Mouse (Mus musculus) embryonic facial prominence, embryonic 14.5 days (tissue): ENCODE results near the gene Commd1. TPM values are rescaled to one million over a fixed set of nuclear protein-coding genes. Genes with fewer than 3 reads are reported as not detected.

ENCODE experiments used
- ATAC-seq: fragments of 200-750 bp; cut with Nextera tagmentation; 2 replicates; pipeline ENCODE4 v1.8.0; 2017; ENCODE audit warnings: low read depth, moderate number of reproducible peaks, moderate TSS enrichment
- DNase-seq: peaks from one replicate; pipeline ENCODE4 v3.0.0-alpha.2; 2015; ENCODE audit warnings: low spot score
- H3K27ac ChIP-seq: fragments of 300-500 bp; sonication (generic); replicated peaks from 2 replicates; pipeline ENCODE4 v1.5.1; 2014; ENCODE audit warnings: low read depth, mild to moderate bottlenecking, low read length, moderate library complexity
- H3K27me3 ChIP-seq: fragments of 300-500 bp; sonication (generic); replicated peaks from 2 replicates; pipeline ENCODE4 v1.6.1; 2014; ENCODE audit warnings: low read length; ENCODE audit not compliant: control insufficient read depth, insufficient read depth
- H3K36me3 ChIP-seq: fragments of 300-500 bp; sonication (generic); 2 replicates; pipeline ENCODE4 v1.6.1; 2014; ENCODE audit warnings: low read length, mixed read lengths; ENCODE audit not compliant: control insufficient read depth, insufficient read depth
- H3K4me1 ChIP-seq: fragments of 300-500 bp; sonication (generic); 2 replicates; pipeline ENCODE4 v1.6.1; 2014; ENCODE audit warnings: antibody characterized with exemption, low read length; ENCODE audit not compliant: control insufficient read depth, insufficient read depth
- H3K4me2 ChIP-seq: fragments of 300-500 bp; sonication (generic); 2 replicates; pipeline ENCODE4 v1.6.1; 2014; ENCODE audit warnings: low read depth, mild to moderate bottlenecking, low read length, moderate library complexity, mixed read lengths
- H3K4me3 ChIP-seq: fragments of 300-500 bp; sonication (generic); 2 replicates; pipeline ENCODE4 v1.5.1; 2014; ENCODE audit warnings: low read depth, mild to moderate bottlenecking, low read length
- H3K9ac ChIP-seq: fragments of 300-500 bp; sonication (generic); 2 replicates; pipeline ENCODE4 v1.6.1; 2014; ENCODE audit warnings: low read depth, mild to moderate bottlenecking, low read length, moderate library complexity, mixed read lengths
- H3K9me3 ChIP-seq: fragments of 300-500 bp; sonication (generic); 2 replicates; pipeline ENCODE4 v1.6.1; 2016; ENCODE audit warnings: low read length; ENCODE audit not compliant: control insufficient read depth
- WGBS: fragments of 180-500 bp; shearing (Covaris S2); extraction: QIAGEN DNeasy Blood & Tissue Kit; methylation state at CpG from one replicate; pipeline ENCODE4 v1.1.7; 2014; 5-methylcytosine and 5-hydroxymethylcytosine counted together
- polyA plus RNA-seq: library from polyadenylated mRNA; unstranded; fragments of >200 nt; fragmentation: Nextera tagmentation; extraction: Ambion mirVana; gene quantifications from 2 replicates; pipeline ENCODE4 v1.2.1, GENCODE M21; 2014

Commd1 gene
- polyA plus RNA-seq, 1 experiment from 2014 or later = 376 TPM

- H3K9ac ChIP-seq = peak within 1 kb of the TSS; percentile 70
- peaks cover 57% of the 10 kb centered on the region for H3K9me3 ChIP-seq
- DNase-seq = peak; percentile 89
- peak within 1 kb of the TSS; percentile 70 for H3K4me2 ChIP-seq
- H3K4me3 ChIP-seq = peak within 1 kb of the TSS; percentile 60
- peak within 1 kb of the TSS; percentile 80 for H3K27ac ChIP-seq
- peak; percentile 82 for ATAC-seq
- WGBS = 58% methylated on average over 56 of the region's 56 CpGs
- peaks cover 42% of the 10 kb centered on the region for H3K36me3 ChIP-seq
- no peaks in the 10 kb centered on the region for H3K27me3 ChIP-seq
- H3K4me1 ChIP-seq = no peaks in the 10 kb centered on the region
These were observed 10.1 kb downstream of the Commd1 start, which contains the start of gene Zrsr1 for GRCm38 (mm10) chr11:22971835-22972709. TSS of gene Zrsr1 (plus strand) at chr11:22972005.

- 100% methylated on average over 1 of the region's 1 CpGs for WGBS
- Histone ChIP-seq H3K4me1 (no peaks in the 10 kb centered on the region), H3K9ac (no peak overlapping the region), H3K27me3 (no peaks in the 10 kb centered on the region), H3K27ac (no peak overlapping the region), H3K4me2 (no peak overlapping the region), H3K36me3 (peaks cover 39% of the 10 kb centered on the region), H3K9me3 (peaks cover 67% of the 10 kb centered on the region), H3K4me3 (no peak overlapping the region)
- ATAC-seq (no peak), DNase-seq (no peak)
These were observed 11.6 kb downstream of the Commd1 start for GRCm38 (mm10) chr11:22970546-22970945.

GRCm38 (mm10) chr11:22969486-22969885 lies 12.7 kb downstream of the Commd1 start:
- Histone ChIP-seq H3K27ac (no peak overlapping the region), H3K4me2 (no peak overlapping the region), H3K9ac (no peak overlapping the region), H3K36me3 (peaks cover 36% of the 10 kb centered on the region), H3K27me3 (no peaks in the 10 kb centered on the region), H3K9me3 (peaks cover 67% of the 10 kb centered on the region), H3K4me1 (no peaks in the 10 kb centered on the region), H3K4me3 (no peak overlapping the region)
- ATAC-seq (no peak), DNase-seq (peak; percentile 34)
- 57% methylated on average over 6 of the region's 6 CpGs for WGBS

DNA sequence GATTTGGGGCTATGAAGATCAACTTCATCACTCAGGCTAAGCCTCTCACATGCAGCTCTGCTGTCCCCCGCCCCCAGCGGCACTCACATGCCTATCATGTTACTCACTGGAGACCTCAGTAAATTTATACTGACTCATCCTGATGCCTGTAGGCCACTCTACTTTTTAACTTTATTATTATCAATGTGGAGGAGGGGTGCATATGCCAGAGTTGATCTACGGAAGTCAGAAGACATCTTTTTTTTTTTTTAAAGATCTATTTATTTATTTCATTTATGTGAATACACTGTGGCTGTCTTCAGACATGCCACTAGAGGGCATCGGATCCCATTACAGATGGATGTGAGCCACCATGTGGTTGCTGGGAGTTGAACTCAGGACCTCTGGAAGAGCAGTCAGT lies 16.7 kb downstream of the Commd1 start:
- H3K4me2 ChIP-seq = no peak overlapping the region
- ATAC-seq (no peak), DNase-seq (no peak)
- WGBS = 68% methylated on average over 4 of the region's 4 CpGs
- no peak overlapping the region for H3K9ac ChIP-seq
- H3K4me1 ChIP-seq = no peaks in the 10 kb centered on the region
- H3K36me3 ChIP-seq = peaks cover 20% of the 10 kb centered on the region; the same call in 1 of the 2 replicates
- no peak overlapping the region for H3K4me3 ChIP-seq
- H3K27ac ChIP-seq = no peak overlapping the region
- no peaks in the 10 kb centered on the region for H3K27me3 ChIP-seq
- H3K9me3 ChIP-seq = peaks cover 30% of the 10 kb centered on the region

DNA sequence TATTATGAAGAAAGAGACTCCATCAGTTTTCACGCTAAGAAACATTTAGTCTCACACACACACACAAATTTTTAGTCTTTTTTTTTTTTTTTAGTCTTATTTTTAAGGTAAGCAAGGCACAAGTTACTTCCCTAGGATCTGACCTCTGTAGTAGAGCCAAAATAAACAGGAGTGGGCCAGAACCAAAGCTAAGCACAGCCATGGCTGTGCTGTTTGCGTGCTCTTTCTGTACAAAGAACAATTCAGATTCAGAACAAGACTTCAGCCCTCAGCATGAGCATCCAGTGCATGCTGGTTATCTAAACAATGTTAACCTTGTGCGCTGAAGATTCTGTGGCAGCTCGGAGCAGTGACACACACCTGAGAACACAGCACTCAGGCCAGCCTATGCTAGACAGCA lies 17.8 kb downstream of the Commd1 start:
- ATAC-seq = no peak
- Histone ChIP-seq H3K4me3 (no peak overlapping the region), H3K36me3 (peaks cover 12% of the 10 kb centered on the region; the same call in 1 of the 2 replicates), H3K4me2 (no peak overlapping the region), H3K4me1 (no peaks in the 10 kb centered on the region), H3K27me3 (no peaks in the 10 kb centered on the region), H3K9me3 (peaks cover 26% of the 10 kb centered on the region; the same call in 1 of the 2 replicates), H3K9ac (no peak overlapping the region), H3K27ac (no peak overlapping the region)
- WGBS = 72% methylated on average over 4 of the region's 4 CpGs
- peak; percentile 8 for DNase-seq

- DNase-seq = no peak
- Histone ChIP-seq H3K9me3 (peaks cover 10% of the 10 kb centered on the region; the same call in 1 of the 2 replicates), H3K4me2 (no peak overlapping the region), H3K36me3 (peaks cover 12% of the 10 kb centered on the region; the same call in 1 of the 2 replicates), H3K27me3 (no peaks in the 10 kb centered on the region), H3K4me1 (no peaks in the 10 kb centered on the region), H3K4me3 (no peak overlapping the region), H3K9ac (no peak overlapping the region), H3K27ac (no peak overlapping the region)
- 86% methylated on average over 1 of the region's 1 CpGs for WGBS
- no peak for ATAC-seq
These were observed 20.1 kb downstream of the Commd1 start for GRCm38 (mm10) chr11:22962101-22962500.

DNA sequence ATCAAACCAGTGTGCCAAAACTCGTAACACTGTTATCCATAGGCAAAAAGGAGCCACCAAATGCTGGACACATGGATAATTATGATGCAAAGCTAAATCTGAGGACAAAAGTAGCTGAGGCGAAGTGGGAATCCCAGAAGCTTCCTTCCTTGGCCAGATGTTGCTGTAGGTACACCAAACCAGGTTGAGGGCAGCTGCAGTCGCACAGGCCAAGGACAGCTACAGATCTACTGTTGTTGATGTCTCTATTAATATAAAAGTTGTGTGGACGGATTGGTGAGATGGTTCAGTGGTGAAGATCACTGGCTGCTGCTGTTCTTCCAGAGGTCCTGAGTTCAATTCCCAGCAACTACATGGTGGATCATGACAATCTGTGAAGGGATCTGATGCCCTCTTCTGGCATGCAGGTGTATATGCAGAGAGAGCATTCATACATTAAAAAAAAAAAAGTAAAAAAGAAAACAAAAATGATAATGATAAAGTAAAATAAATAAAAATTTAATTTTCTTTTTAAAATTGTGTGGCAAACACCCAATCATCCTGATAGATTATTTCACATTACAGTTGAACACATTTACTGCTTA lies 24.3 kb downstream of the Commd1 start:
- ATAC-seq (no peak), DNase-seq (no peak)
- no peaks in the 10 kb centered on the region for H3K27me3 ChIP-seq
- H3K4me2 ChIP-seq = no peak overlapping the region
- no peaks in the 10 kb centered on the region for H3K4me1 ChIP-seq
- H3K9ac ChIP-seq = no peak overlapping the region
- WGBS = 88% methylated on average over 4 of the region's 4 CpGs
- H3K36me3 ChIP-seq = peaks cover 5% of the 10 kb centered on the region; the same call in 1 of the 2 replicates
- no peaks in the 10 kb centered on the region for H3K9me3 ChIP-seq
- no peak overlapping the region for H3K27ac ChIP-seq
- H3K4me3 ChIP-seq = no peak overlapping the region

DNA sequence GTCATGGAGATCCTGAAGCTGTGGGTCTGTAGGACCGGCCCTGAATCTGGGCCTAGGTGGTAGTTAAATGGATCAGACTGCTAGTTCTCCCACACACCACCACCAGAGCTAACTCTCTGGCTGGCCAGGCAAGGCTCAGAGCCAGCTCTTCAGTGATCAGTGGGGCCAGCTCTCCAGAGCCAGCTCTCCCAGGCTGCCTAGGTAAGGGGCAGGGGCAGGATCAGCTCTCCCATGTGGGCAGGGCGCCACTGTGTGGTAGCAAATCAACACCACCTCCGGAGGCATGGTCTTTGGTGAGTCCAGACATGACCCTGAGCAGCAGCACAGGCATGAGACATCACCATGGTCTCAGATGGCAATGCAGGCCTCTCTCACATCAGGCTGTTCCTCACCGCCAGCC lies 25.4 kb downstream of the Commd1 start:
- Histone ChIP-seq H3K27ac (no peak overlapping the region), H3K9me3 (no peaks in the 10 kb centered on the region), H3K9ac (no peak overlapping the region), H3K27me3 (no peaks in the 10 kb centered on the region), H3K4me2 (no peak overlapping the region), H3K4me3 (no peak overlapping the region), H3K36me3 (peaks cover 5% of the 10 kb centered on the region; the same call in 1 of the 2 replicates), H3K4me1 (no peaks in the 10 kb centered on the region)
- peak; percentile 68; the same call in 1 of the 2 replicates for ATAC-seq
- DNase-seq = peak; percentile 29
- WGBS = 76% methylated on average over 4 of the region's 4 CpGs
